Mouse (Mus musculus): ENCODE measurements at regions not wholly inside any gene's neighbourhood (a gene's known extent, or its start where the extent isn't known, plus 50 kb on each side); places are given as distances from the start of the nearest gene placed in this dataset.

DNA sequence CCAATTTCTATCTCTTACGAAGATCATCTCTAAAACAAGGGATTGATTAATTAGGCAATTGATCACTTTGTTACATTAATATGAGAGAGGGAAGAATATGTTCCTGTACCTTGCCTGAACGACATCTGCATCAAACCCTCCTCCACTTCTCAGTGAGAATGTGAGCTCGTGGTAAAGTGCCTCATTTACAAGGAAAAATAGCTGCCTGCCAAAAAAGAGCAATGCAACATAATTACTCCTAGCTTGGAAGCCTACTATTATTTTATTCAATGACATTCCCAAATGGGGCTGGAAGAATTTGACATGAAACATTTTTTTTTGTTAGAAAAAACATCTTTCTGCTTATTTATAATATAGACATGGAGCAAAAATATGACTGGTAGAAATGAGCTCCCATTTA is 138.5 kb upstream of the Negr1 start:
- DNase-seq: no peak

DNA sequence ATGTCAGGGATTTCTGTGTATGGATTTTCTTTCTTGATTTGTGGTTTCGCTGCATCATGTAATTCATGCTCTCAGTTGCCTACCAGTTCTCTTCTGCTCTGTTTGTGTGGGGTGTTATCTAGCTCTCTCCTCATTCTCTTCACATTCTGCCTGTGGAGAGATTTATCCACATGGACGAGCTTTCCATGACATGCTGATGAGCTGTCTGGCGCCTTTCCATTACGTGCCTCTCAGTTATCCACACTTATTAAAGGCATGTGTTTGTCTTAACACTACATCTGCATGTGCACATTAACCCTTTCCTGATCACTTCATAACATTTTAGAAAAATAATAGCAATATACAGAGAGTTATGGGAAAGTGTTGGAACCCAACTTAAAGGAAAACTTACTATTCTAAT is 106.6 kb upstream of the Negr1 start:
- no peak for DNase-seq

DNA sequence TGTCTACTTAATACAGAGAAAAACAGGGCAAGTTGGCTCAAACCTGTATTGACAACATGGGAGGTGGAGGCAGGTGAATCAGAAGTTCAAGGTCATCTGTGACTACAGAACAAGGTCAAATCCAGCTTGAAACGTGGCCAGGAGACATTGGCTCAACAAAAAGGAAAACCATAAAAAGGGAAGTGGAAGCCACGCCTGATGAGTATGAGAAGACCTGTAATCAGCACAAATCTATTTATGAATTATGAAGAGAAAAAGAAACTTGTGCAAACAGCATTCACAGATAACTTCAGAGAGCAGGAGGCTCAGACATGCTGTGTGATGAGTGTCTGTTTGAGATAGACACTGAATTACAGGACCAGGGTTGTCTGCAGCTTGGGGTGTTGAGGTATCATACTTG is 98.3 kb upstream of the Negr1 start:
- DNase-seq: peak; percentile 60

DNA sequence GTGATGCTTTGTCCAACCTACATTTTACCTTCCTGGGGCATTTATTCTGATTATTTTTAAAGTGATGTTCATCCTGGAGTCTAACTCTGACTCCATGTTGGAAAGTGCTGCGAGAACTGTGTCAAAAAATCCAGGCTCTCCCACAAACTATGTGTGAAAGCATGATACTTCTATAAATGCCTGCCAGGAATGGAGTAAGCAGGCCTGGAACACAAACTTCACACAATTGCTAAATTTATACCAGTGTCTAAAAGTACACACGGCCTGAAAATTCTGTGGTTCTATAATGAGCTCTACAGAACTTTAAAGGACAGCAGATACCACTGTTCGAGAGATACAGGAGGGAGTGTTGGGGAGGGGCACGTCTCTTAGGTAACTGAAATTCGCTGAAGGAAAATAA is 96.0 kb upstream of the Negr1 start:
- DNase-seq: no peak

DNA sequence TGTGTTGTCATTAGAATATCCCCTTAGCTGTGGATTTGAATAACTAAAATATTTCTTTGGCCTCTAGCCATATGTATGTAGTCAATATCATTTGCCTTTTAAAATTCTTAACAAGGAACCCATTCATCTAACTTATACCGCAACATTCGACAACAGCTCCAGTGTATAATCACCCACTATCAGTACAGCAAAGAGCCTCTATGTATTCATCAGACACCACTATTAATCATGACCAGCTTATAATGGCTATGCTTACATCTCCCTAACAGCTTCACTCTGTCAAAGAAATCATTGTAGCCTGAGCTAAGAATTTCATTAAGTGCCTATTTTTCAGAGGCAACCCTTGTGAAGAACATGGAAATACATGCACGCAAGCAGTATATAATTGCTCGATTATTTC is 88.9 kb upstream of the Negr1 start:
- DNase-seq: no peak
